Mouse (Mus musculus): ENCODE data around the gene Treml2.

DNA sequence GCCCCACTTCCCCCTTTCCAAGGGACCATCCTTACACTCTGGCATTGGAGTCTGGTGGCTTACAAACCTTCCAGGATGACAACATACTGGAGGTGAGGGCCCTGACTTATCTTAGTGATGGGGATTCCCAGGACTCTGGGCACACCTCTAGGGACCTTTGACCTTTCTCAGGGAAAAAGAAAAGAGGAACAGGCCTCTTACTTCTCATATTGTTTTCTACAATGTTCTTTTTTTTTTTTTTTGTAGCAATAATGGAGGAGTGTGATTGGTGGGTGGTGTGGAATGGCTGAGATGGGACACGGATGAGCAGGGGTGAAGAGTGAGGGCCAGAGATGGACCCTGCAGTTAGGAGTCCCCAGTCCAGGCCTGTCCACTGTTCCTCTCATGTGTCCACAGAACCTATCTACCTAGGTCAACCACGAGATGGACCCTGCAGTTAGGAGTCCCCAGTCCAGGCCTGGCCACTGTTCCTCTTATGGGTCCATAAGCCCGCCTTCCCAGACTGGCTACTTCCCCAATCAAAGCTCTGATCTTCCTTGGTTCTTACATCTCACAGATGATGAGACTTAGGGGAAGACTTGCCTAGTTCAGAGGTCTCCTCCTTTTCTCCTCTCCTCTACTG lies 35.4 kb upstream of the Treml2 start, which contains the start of gene Treml4:
- TF ChIP-seq TAL1 (IDR thresholded peaks at IDR 0.05; ENCODE audit: low read length) (no peak), GATA1 (IDR thresholded peaks at IDR 0.05; ENCODE audit: low read length) (no peak)

All from erythroblast, embryonic 14.5 days (primary cell).